Mouse (Mus musculus) olfactory bulb, adult 2 months (tissue): ENCODE measurements around the gene Plxdc2.

Experiments used
- CTCF ChIP-seq: fragments of 200-500 bp; IDR thresholded peaks from 2 replicates; pipeline ENCODE4 v1.5.1; 2012; ENCODE audit warnings: low read depth, mild to moderate bottlenecking, low read length, moderate library complexity; ENCODE audit not compliant: insufficient read depth
- POLR2A ChIP-seq: fragments of 200-500 bp; IDR thresholded peaks from 2 replicates; pipeline ENCODE4 v1.6.1; 2012; ENCODE audit warnings: mild to moderate bottlenecking, low read depth, low read length, moderate library complexity; ENCODE audit not compliant: insufficient read depth

GRCm38 (mm10) chr2:16364749-16365148 lies 8.6 kb downstream of the Plxdc2 start:
- TF ChIP-seq CTCF, result no peak
- TF ChIP-seq POLR2A, result no peak
